Mouse (Mus musculus) heart, adult 2 months (tissue): ENCODE data around the gene Aknad1. TPM values are rescaled to one million over a fixed set of nuclear protein-coding genes. Genes with fewer than 3 reads are reported as not detected.

ENCODE experiments used
- DNase-seq, 2 experiments: peaks; one replicate each; pipeline ENCODE4 v3.0.0; 2021
- H3K27ac ChIP-seq: fragments of 200-600 bp; 2 replicates; pipeline ENCODE4 v1.8.1; 2022
- H3K27me3 ChIP-seq: fragments of 200-500 bp; 2 replicates; pipeline ENCODE4 v1.6.1; 2012; ENCODE audit warnings: mild to moderate bottlenecking, low read length, inconsistent platforms, mixed read lengths; ENCODE audit not compliant: control insufficient read depth, insufficient read depth
- H3K36me3 ChIP-seq: fragments of 200-500 bp; 2 replicates; pipeline ENCODE4 v1.6.1; 2012; ENCODE audit warnings: low read length, inconsistent platforms; ENCODE audit not compliant: control insufficient read depth, insufficient read depth
- H3K4me1 ChIP-seq: fragments of 200-500 bp; 2 replicates; pipeline ENCODE4 v1.6.1; 2011; ENCODE audit warnings: low read length; ENCODE audit not compliant: control insufficient read depth, insufficient read depth
- H3K4me3 ChIP-seq: fragments of 200-600 bp; 2 replicates; pipeline ENCODE4 v1.8.1; 2022
- H3K79me2 ChIP-seq: fragments of 200-500 bp; replicated peaks from 2 replicates; pipeline ENCODE4 v1.6.1; 2012; ENCODE audit warnings: mild to moderate bottlenecking, inconsistent platforms, low read length, moderate library complexity, mixed read lengths; ENCODE audit not compliant: control insufficient read depth, insufficient read depth
- H3K9ac ChIP-seq: fragments of 200-500 bp; 2 replicates; pipeline ENCODE4 v1.6.1; 2012; ENCODE audit warnings: low read depth, mild to moderate bottlenecking, control low read depth, inconsistent platforms, low read length, mixed read lengths
- CTCF ChIP-seq: fragments of 200-600 bp; IDR thresholded peaks from 2 replicates; pipeline ENCODE4 v1.8.1; 2022; ENCODE audit warnings: antibody characterized with exemption, mild to moderate bottlenecking, moderate library complexity
- EP300 ChIP-seq: fragments of 200-500 bp; IDR thresholded peaks from 2 replicates; pipeline ENCODE4 v1.6.1; 2011; ENCODE audit warnings: low read depth, low read length, control low read depth; ENCODE audit not compliant: insufficient read depth
- POLR2A ChIP-seq: fragments of 200-500 bp; IDR thresholded peaks from 2 replicates; pipeline ENCODE4 v1.6.1; 2011; ENCODE audit warnings: mild to moderate bottlenecking, low read depth, low read length, control low read depth; ENCODE audit not compliant: insufficient read depth
- WGBS: fragments of 180-500 bp; shearing (Covaris S2); methylation state at CpG from one replicate; pipeline ENCODE4 v1.1.7; 2018; 5-methylcytosine and 5-hydroxymethylcytosine counted together
- intact Hi-C: fragments of 180-260 bp; cut with DNase I; formaldehyde crosslinking; loops from one replicate; pipeline ENCODE4 v1.15.1; 2025
- polyA plus RNA-seq: library from polyadenylated mRNA; depleted of rRNA; stranded (reverse); fragments of >200 nt; gene quantifications from 2 replicates; pipeline ENCODE4 v1.2.3, GENCODE M21; 2012; rRNA removed
- total RNA-seq, 2 experiments: library from RNA; stranded (reverse); gene quantifications; 2 replicates each; pipeline ENCODE4 v1.2.3; 2021

Gene Aknad1
- total and polyA plus RNA-seq, 3 experiments = 0.04 to 0.05 TPM; not detected in 1

DNA sequence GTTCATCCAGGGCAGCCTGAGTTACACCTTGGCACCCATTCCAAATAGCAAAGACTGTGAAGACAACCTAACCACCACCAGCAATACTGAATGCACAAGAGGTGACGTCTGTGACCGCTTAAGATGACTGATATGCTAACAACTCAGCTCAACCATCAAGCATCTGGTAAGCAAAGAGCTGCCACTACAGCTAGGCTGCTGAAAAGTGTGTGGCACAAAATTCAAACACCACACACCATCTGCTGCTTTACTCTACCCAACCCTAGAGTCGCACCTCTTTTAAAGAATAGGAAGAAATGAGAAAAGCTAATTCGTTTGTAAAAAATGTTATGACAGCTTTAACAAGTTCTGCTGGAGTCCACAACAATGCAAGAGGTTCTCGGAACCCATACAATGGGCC is 66.2 kb downstream of the Aknad1 start:
- no peaks in the 10 kb centered on the region; the same call in 1 of the 2 replicates for H3K4me1 ChIP-seq
- no peak overlapping the region for H3K4me3 ChIP-seq
- H3K79me2 ChIP-seq = no peaks in the 10 kb centered on the region
- peaks cover 6% of the 10 kb centered on the region for H3K36me3 ChIP-seq
- no peak overlapping the region for H3K9ac ChIP-seq
- no peak for DNase-seq
- no peaks in the 10 kb centered on the region for H3K27me3 ChIP-seq
- H3K27ac ChIP-seq = no peak overlapping the region
- TF ChIP-seq CTCF = no peak
- no peak for TF ChIP-seq POLR2A
- no peak for TF ChIP-seq EP300
- 74% methylated on average over 5 of the region's 5 CpGs for WGBS
- intact Hi-C loops = no loop called here

DNA sequence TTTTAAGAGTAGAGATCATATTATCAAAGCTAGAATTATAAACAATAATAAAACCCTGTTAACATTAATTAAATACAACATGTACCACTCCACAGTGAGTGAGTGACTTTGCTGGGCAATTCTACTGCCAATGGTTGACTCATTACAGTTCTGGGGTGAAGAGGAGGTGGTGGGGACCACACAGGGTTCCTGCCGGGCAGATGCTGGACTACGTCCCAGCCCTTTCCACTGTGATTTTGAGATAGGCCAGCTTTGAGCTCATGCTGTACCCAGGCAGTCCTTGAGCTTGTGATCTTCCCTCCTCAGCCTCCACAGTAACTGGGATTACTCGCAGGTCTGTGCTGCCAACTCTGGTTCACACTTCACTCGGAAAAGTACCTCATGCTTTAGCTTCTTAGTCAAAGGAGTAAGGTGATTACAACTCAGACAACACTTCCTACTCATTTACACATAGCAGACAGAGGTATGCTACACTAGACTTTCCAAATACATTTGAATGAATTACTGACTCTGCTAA is 71.3 kb downstream of the Aknad1 start:
- Histone ChIP-seq H3K36me3 (peaks cover 2% of the 10 kb centered on the region), H3K4me1 (0 out of 2 replicates have a peak, but pooled peaks cover 1% of the 10 kb centered on the region), H3K27me3 (no peaks in the 10 kb centered on the region), H3K27ac (no peak overlapping the region), H3K4me3 (no peak overlapping the region), H3K79me2 (no peaks in the 10 kb centered on the region), H3K9ac (no peak overlapping the region)
- intact Hi-C loops = no loop called here
- no peak for DNase-seq
- WGBS = 54% methylated on average over 4 of the region's 4 CpGs
- TF ChIP-seq POLR2A (no peak), CTCF (no peak), EP300 (no peak)

DNA sequence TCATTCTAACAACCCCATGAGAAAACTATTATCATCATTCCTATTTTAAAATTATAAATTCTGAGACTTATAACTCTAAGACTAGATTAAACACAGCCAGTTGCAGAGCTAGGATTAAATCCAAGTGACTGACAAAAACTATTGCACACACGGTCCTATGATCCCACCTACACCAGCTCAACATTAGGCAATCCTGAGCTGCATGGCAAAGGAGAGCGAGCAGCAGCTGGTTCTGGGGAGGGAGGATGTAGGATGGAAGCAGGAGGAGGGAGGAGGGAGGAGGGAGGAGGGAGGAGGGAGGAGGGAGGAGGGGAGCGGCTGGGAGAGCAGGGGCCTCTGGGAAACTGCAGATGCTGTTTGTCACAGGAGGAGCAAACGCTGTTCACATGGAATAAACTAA is 76.2 kb downstream of the Aknad1 start:
- 0 out of 2 replicates have a peak, but pooled peaks cover 1% of the 10 kb centered on the region for H3K4me1 ChIP-seq
- H3K27me3 ChIP-seq = no peaks in the 10 kb centered on the region
- H3K9ac ChIP-seq = no peak overlapping the region
- H3K27ac ChIP-seq = no peak overlapping the region
- H3K36me3 ChIP-seq = peaks cover 2% of the 10 kb centered on the region
- TF ChIP-seq POLR2A (no peak), EP300 (no peak), CTCF (no peak)
- WGBS = 64% methylated on average over 4 of the region's 4 CpGs
- intact Hi-C loops = no loop called here
- no peaks in the 10 kb centered on the region for H3K79me2 ChIP-seq
- H3K4me3 ChIP-seq = no peak overlapping the region
- DNase-seq = no peak

DNA sequence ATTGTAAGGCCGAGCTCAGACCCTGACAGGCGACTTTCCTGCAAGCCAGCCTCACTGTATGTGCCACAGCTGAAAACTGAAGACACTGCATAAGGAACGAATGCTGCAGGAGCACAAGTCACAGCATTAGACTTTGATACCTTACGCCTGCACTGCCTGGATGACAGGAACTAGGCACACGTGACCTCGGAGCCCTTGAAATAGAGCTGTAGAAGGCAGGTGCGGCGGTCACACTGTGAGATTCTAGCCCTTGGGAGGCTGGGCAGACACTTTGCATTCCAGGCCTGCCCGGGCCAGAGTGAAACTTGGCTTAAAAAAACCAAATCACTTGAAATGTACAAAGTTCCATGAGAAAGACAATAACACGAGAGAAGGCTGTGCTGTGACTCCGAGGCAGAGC is 91.0 kb downstream of the Aknad1 start:
- whole genome bisulfite sequencing = 65% methylated on average over 11 of the region's 11 CpGs
- H3K27ac ChIP-seq = peak overlapping the region; percentile 8
- peak; percentile 23 to 39 for DNase-seq
- no peaks in the 10 kb centered on the region; the same call in 1 of the 2 replicates for H3K36me3 ChIP-seq
- intact Hi-C loops = loop anchor here (10.0 kb wide), 1 partner anchor 266 kb away; the partner anchor contains the start of gene Tmem167b
- no peak for TF ChIP-seq CTCF
- TF ChIP-seq POLR2A = no peak
- TF ChIP-seq EP300 = no peak
- H3K4me1 ChIP-seq = peaks cover 5% of the 10 kb centered on the region
- no peaks in the 10 kb centered on the region for H3K27me3 ChIP-seq
- no peak overlapping the region for H3K4me3 ChIP-seq
- peaks cover 13% of the 10 kb centered on the region for H3K79me2 ChIP-seq
- H3K9ac ChIP-seq = no peak overlapping the region

DNA sequence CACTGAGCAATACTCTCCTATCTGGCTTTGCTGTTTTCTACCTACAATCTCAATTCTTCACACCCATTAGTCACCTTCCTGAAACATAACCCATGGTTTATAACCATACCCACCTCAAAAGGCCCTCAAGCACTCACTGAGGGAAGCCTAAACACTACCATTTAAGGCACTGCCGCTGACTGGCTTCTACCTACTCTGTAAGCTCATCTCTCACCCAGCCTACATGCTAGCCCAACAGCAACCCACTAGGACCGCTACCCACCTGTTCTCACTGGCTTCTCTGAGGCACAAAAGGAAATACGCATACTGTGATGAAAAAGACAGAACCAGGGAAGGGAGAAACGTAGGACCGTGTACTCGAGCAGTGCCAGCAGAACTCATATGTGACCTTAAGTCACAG is 92.3 kb downstream of the Aknad1 start:
- intact Hi-C loops = loop anchor here (10.0 kb wide), 1 partner anchor 267 kb away; the partner anchor contains the start of gene Tmem167b
- TF ChIP-seq CTCF = no peak
- TF ChIP-seq EP300 = no peak
- no peak for TF ChIP-seq POLR2A
- H3K4me3 ChIP-seq = no peak overlapping the region
- H3K36me3 ChIP-seq = peaks cover 5% of the 10 kb centered on the region
- H3K27me3 ChIP-seq = no peaks in the 10 kb centered on the region
- H3K27ac ChIP-seq = no peak overlapping the region
- no peak overlapping the region for H3K9ac ChIP-seq
- H3K4me1 ChIP-seq = peaks cover 5% of the 10 kb centered on the region
- WGBS = 91% methylated on average over 6 of the region's 6 CpGs
- peaks cover 15% of the 10 kb centered on the region for H3K79me2 ChIP-seq
- no peak for DNase-seq

Other genes with a start within 250 kb of the Aknad1 start
- gene 1700013F07Rik, start 205.5 kb upstream of the Aknad1 start, total RNA-seq = not detected
- 0.86 TPM in 1 of 2 replicates, not detected in the other for gene 1700013F07Rik, start 205.5 kb upstream of the Aknad1 start, polyA plus RNA-seq
- gene 5330417C22Rik, start 203.1 kb upstream of the Aknad1 start, total RNA-seq = under 1 TPM in 1 of 2 experiments, not detected in 1; 0.07 TPM
- 0.59 and 1.8 TPM in 2 replicates for gene 5330417C22Rik, start 203.1 kb upstream of the Aknad1 start, polyA plus RNA-seq
- gene Tmem167b, start 177.2 kb upstream of the Aknad1 start, total RNA-seq = 10 to 100 TPM; 25.5 to 28.4 TPM
- 6.3 and 8.3 TPM in 2 replicates for gene Tmem167b, start 177.2 kb upstream of the Aknad1 start, polyA plus RNA-seq
- gene Taf13, start 168.0 kb upstream of the Aknad1 start, total RNA-seq = 10 to 100 TPM; 11.1 to 14.4 TPM
- gene Taf13, start 168.0 kb upstream of the Aknad1 start, polyA plus RNA-seq = 4.5 and 7.5 TPM in 2 replicates
- gene Wdr47, start 148.4 kb upstream of the Aknad1 start, total RNA-seq = 1 to 10 TPM; 8.2 to 9.2 TPM
- gene Wdr47, start 148.4 kb upstream of the Aknad1 start, polyA plus RNA-seq = 3.7 and 7.0 TPM in 2 replicates
- 10 to 100 TPM; 42.7 to 52.0 TPM for gene Clcc1, start 85.7 kb upstream of the Aknad1 start, total RNA-seq
- 34.0 and 45.2 TPM in 2 replicates for gene Clcc1, start 85.7 kb upstream of the Aknad1 start, polyA plus RNA-seq
- under 1 TPM; 0.57 to 0.94 TPM for gene Gpsm2, start 17.3 kb upstream of the Aknad1 start, total RNA-seq
- gene Gpsm2, start 17.3 kb upstream of the Aknad1 start, polyA plus RNA-seq = 0.82 and 0.91 TPM in 2 replicates
- gene Stxbp3, start 100.9 kb downstream of the Aknad1 start, total RNA-seq = 10 to 100 TPM; 25.7 to 27.3 TPM
- gene Stxbp3, start 100.9 kb downstream of the Aknad1 start, polyA plus RNA-seq = 7.0 and 11.8 TPM in 2 replicates
- gene Fndc7, start 150.3 kb downstream of the Aknad1 start, total RNA-seq = under 1 TPM; 0.08 to 0.16 TPM
- gene Fndc7, start 150.3 kb downstream of the Aknad1 start, polyA plus RNA-seq = 0.27 and 0.47 TPM in 2 replicates
- 10 to 100 TPM; 17.3 to 21.1 TPM for gene Prpf38b, start 172.1 kb downstream of the Aknad1 start, total RNA-seq
- gene Prpf38b, start 172.1 kb downstream of the Aknad1 start, polyA plus RNA-seq = 13.6 and 17.8 TPM in 2 replicates
- not detected for gene Henmt1, start 200.2 kb downstream of the Aknad1 start, total RNA-seq
- gene Henmt1, start 200.2 kb downstream of the Aknad1 start, polyA plus RNA-seq = not detected in 2 replicates
- gene Gm9857, start 200.8 kb downstream of the Aknad1 start, total RNA-seq = not detected
- not detected in 2 replicates for gene Gm9857, start 200.8 kb downstream of the Aknad1 start, polyA plus RNA-seq